Mouse (Mus musculus) testis, adult 2 months (tissue): Measurements from ENCODE around the gene Rpl11.

ENCODE experiments used
- CTCF ChIP-seq: fragments of 200-500 bp; IDR thresholded peaks from 2 replicates; pipeline ENCODE4 v1.5.1; 2012; ENCODE audit warnings: low read depth, mild to moderate bottlenecking, inconsistent platforms, low read length, moderate library complexity; ENCODE audit not compliant: control insufficient read depth, insufficient read depth, insufficient replicate concordance
- POLR2A ChIP-seq: fragments of 200-500 bp; IDR thresholded peaks from 2 replicates; pipeline ENCODE4 v1.6.1; 2012; ENCODE audit warnings: low read depth, mild to moderate bottlenecking, inconsistent platforms, low read length, moderate library complexity; ENCODE audit not compliant: control insufficient read depth

- TF ChIP-seq POLR2A (no peak), CTCF (no peak)
These were observed 20.0 kb downstream of the Rpl11 start for GRCm38 (mm10) chr4:136033231-136033630.
